Mouse (Mus musculus): Measurements from ENCODE around the gene Dlgap3. TPM values are rescaled to one million over a fixed set of nuclear protein-coding genes. Genes with fewer than 3 reads are reported as not detected.
A peak's percentile ranks its signal among the peaks of the same experiment; 100 is the strongest.

Dlgap3 gene
- polyA plus RNA-seq, 1 experiment = 0.54 TPM

GRCm38 (mm10) chr4:127183867-127184266 lies 14.9 kb downstream of the Dlgap3 start:
- DNase-seq = no peak
- no peak for TF ChIP-seq CTCF (IDR thresholded peaks at IDR 0.05; ENCODE audit: insufficient read depth, low read length)
- TF ChIP-seq POLR2A (IDR thresholded peaks at IDR 0.05; ENCODE audit: borderline replicate concordance, extremely low read depth, low read depth, low read length) = no peak
- Histone ChIP-seq H3K4me3 (replicated peaks; ENCODE audit: extremely low read depth, low read depth, low read length) (no peak overlapping the region), H3K4me1 (ENCODE audit: control insufficient read depth, insufficient read depth, low read length) (no peaks in the 10 kb centered on the region)
- 72% methylated on average over 5 of the region's 5 CpGs for WGBS

- DNase-seq = no peak
- WGBS = 81% methylated on average over 6 of the region's 6 CpGs
- no peak overlapping the region for H3K4me3 ChIP-seq (replicated peaks; ENCODE audit: extremely low read depth, low read depth, low read length)
- TF ChIP-seq POLR2A (IDR thresholded peaks at IDR 0.05; ENCODE audit: borderline replicate concordance, extremely low read depth, low read depth, low read length) = no peak
- no peak for TF ChIP-seq CTCF (IDR thresholded peaks at IDR 0.05; ENCODE audit: insufficient read depth, low read length)
- no peaks in the 10 kb centered on the region for H3K4me1 ChIP-seq (ENCODE audit: control insufficient read depth, insufficient read depth, low read length)
Measured at GRCm38 (mm10) chr4:127190921-127191320, 21.9 kb downstream of the Dlgap3 start.

GRCm38 (mm10) chr4:127192704-127193103 lies 23.7 kb downstream of the Dlgap3 start:
- Histone ChIP-seq H3K4me3 (replicated peaks; ENCODE audit: extremely low read depth, low read depth, low read length) (no peak overlapping the region), H3K4me1 (ENCODE audit: control insufficient read depth, insufficient read depth, low read length) (no peaks in the 10 kb centered on the region)
- DNase-seq = no peak
- 64% methylated on average over 8 of the region's 8 CpGs for whole genome bisulfite sequencing
- no peak for TF ChIP-seq CTCF (IDR thresholded peaks at IDR 0.05; ENCODE audit: insufficient read depth, low read length)
- TF ChIP-seq POLR2A (IDR thresholded peaks at IDR 0.05; ENCODE audit: borderline replicate concordance, extremely low read depth, low read depth, low read length) = no peak

DNA sequence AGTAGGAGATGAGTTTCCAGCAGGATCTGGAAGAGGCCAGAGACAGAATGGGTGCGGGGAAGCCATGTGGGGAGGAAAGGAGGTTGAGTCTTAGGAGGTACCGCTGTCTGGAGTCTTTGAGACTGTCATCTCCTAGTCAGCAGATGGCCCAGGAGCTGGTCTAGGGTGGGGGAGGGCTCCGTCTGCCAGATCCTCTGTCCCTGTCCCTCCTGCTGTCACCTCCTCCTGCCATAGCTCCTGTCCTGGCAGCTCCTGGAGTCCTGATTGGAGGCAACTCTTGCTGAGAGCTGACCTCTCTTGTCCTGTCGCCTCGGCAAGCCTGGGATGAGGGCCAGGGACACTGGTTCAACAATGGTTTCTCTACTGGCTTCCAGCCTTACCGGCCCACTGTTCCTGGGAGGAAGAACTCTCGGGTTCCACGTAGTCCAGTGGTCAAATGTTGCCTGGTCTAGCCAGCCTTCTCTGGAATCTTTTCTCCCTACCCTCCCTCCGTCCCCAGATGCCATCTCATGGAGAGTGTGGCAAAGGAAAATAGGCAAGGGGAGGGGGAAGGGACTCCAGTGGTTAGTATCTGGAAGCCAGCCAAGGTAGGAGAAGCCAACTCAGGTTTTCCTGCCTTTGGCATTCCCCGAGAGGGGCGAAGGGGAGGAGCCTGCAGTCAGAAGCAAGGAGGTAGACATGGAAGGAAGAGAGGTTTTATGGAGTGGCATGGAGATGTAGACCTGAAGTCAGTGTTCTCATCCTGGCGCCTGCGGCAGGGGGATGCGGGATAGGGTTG lies 24.6 kb downstream of the Dlgap3 start:
- no peak for TF ChIP-seq POLR2A (IDR thresholded peaks at IDR 0.05; ENCODE audit: borderline replicate concordance, extremely low read depth, low read depth, low read length)
- no peak for TF ChIP-seq CTCF (IDR thresholded peaks at IDR 0.05; ENCODE audit: insufficient read depth, low read length)
- Histone ChIP-seq H3K4me1 (ENCODE audit: control insufficient read depth, insufficient read depth, low read length) (no peaks in the 10 kb centered on the region), H3K4me3 (replicated peaks; ENCODE audit: extremely low read depth, low read depth, low read length) (no peak overlapping the region)
- DNase-seq = no peak
- 54% methylated on average over 14 of the region's 14 CpGs for WGBS

- H3K4me1 ChIP-seq (ENCODE audit: control insufficient read depth, insufficient read depth, low read length) = no peaks in the 10 kb centered on the region
- no peak for DNase-seq
- no peak overlapping the region for H3K4me3 ChIP-seq (replicated peaks; ENCODE audit: extremely low read depth, low read depth, low read length)
- TF ChIP-seq POLR2A (IDR thresholded peaks at IDR 0.05; ENCODE audit: borderline replicate concordance, extremely low read depth, low read depth, low read length) (no peak), CTCF (IDR thresholded peaks at IDR 0.05; ENCODE audit: insufficient read depth, low read length) (no peak)
- 81% methylated on average over 25 of the region's 25 CpGs for WGBS
Measured at GRCm38 (mm10) chr4:127194477-127195269, 25.7 kb downstream of the Dlgap3 start.

- H3K4me3 ChIP-seq (replicated peaks; ENCODE audit: extremely low read depth, low read depth, low read length) = no peak overlapping the region
- no peak for TF ChIP-seq POLR2A (IDR thresholded peaks at IDR 0.05; ENCODE audit: borderline replicate concordance, extremely low read depth, low read depth, low read length)
- no peak for TF ChIP-seq CTCF (IDR thresholded peaks at IDR 0.05; ENCODE audit: insufficient read depth, low read length)
- H3K4me1 ChIP-seq (ENCODE audit: control insufficient read depth, insufficient read depth, low read length) = no peaks in the 10 kb centered on the region
- 49% methylated on average over 6 of the region's 6 CpGs for WGBS
- no peak for DNase-seq
Measured at GRCm38 (mm10) chr4:127198609-127199008, 29.6 kb downstream of the Dlgap3 start.

- WGBS = 61% methylated on average over 12 of the region's 12 CpGs
- no peak overlapping the region for H3K4me3 ChIP-seq (replicated peaks; ENCODE audit: extremely low read depth, low read depth, low read length)
- no peak for DNase-seq
- TF ChIP-seq POLR2A (IDR thresholded peaks at IDR 0.05; ENCODE audit: borderline replicate concordance, extremely low read depth, low read depth, low read length) = no peak
- peak; percentile 22; the same call in 1 of the 2 replicates for TF ChIP-seq CTCF (IDR thresholded peaks at IDR 0.05; ENCODE audit: insufficient read depth, low read length)
- H3K4me1 ChIP-seq (ENCODE audit: control insufficient read depth, insufficient read depth, low read length) = no peaks in the 10 kb centered on the region
Measured at GRCm38 (mm10) chr4:127199406-127199805, 30.4 kb downstream of the Dlgap3 start.

DNA sequence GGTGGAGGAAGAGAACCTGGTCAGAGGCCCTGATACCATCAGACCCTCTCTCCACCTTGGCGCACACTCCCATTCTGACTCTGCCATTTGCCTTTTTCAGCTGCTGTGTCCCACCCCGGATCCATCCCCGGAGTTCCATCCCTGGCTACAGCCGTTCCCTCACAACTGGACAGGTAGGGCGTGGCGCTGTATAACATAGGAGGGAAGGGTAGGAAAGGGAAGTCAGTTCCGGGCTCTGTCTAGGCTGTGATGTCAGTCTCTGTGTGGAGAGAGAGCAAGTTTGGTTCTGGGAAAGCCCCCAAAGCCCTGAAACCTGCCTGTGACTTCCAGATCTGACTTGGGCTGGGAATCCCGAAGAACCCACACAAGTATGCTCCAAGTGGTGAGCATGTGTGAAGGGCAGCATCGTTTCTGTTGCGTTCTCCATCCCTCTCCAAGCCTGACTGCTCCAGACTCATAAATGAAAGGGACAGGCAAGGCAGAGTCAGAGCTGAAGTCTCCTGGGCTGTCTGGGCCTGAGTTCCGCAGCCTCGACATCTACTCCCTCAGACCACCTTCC lies 31.2 kb downstream of the Dlgap3 start:
- TF ChIP-seq CTCF (IDR thresholded peaks at IDR 0.05; ENCODE audit: insufficient read depth, low read length) (no peak), POLR2A (IDR thresholded peaks at IDR 0.05; ENCODE audit: borderline replicate concordance, extremely low read depth, low read depth, low read length) (no peak)
- H3K4me3 ChIP-seq (replicated peaks; ENCODE audit: extremely low read depth, low read depth, low read length) = no peak overlapping the region
- no peaks in the 10 kb centered on the region for H3K4me1 ChIP-seq (ENCODE audit: control insufficient read depth, insufficient read depth, low read length)
- no peak for DNase-seq
- 83% methylated on average over 12 of the region's 12 CpGs for WGBS

DNA sequence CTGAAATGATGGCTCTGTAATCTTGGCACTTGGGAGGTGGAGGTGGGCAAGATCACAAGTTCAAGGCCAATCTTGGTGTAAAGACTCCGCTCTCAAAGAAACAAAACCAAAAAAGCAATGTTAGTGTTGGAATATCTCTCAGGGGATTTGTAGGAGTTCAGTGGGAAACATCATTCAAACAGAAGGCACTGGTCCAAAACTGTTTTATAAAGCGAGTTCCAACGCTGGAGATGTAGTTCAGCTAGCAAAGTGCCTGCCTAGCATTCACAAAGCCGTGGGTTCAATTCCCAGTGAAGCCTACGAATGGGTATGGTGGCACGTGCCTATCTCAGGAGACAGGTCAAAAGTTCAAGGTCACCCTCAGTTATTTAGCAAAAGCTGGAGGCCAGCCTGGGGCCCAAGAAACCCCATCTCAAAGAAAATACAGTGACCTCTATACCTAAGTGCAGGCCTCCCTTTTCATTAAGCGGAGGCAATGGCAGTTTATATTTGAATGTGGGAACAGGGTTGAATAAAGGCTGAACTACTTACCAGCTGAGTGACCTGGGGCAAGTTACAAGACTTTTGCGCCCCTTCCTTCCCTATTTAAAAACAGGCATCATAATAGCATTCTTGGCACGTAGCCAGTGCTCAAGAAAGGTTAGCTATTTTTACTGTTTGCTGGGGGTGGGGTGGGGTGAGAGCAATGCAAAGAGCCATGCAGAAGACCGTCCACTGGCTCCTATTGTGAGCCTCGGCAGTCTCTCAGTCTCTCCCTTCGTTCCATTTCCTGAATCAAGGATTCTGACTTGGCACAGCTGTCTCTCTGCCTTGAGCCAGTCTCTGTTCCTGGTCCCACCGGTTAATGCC lies 32.0 kb downstream of the Dlgap3 start:
- Histone ChIP-seq H3K4me1 (ENCODE audit: control insufficient read depth, insufficient read depth, low read length) (no peaks in the 10 kb centered on the region), H3K4me3 (replicated peaks; ENCODE audit: extremely low read depth, low read depth, low read length) (no peak overlapping the region)
- TF ChIP-seq POLR2A (IDR thresholded peaks at IDR 0.05; ENCODE audit: borderline replicate concordance, extremely low read depth, low read depth, low read length) = no peak
- no peak for TF ChIP-seq CTCF (IDR thresholded peaks at IDR 0.05; ENCODE audit: insufficient read depth, low read length)
- no peak for DNase-seq
- WGBS = 57% methylated on average over 13 of the region's 13 CpGs

Data from lung, adult 2 months (tissue).